ENCODE assay signal across 27 mouse cellular contexts in the genomic region with DNA sequence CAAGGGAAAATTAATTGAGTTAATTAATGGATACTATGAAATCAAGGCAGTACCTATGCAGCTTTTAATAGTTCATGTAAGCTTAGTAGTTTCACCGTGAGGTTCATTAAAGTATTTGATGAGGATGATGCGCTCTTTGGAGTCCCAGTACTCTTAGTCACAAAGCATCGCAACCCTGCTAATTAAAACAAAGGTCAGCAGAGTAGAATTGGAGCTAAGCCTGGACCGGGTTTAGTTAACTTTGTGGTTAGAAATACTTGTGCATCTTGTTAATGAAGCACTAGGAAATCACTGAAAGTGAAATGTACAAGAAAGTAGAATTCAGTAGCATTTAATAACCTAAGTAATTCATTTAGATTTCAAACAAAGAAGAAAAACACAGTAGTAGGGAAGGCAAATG.
"Had no signal": no experiment of that assay in that cellular context is flagged by ENCODE, and none has a peak within 500 bp of the region (broad histone marks: within the 10 kb centered on the region; RNA-seq: fewer than 3 reads in every experiment).

No protein-coding gene starts in this region.

- H3K36me3 ChIP-seq: embryonic facial prominence, embryonic 10.5 days; embryonic facial prominence, embryonic 12.5 days; embryonic facial prominence, embryonic 13.5 days; embryonic facial prominence, embryonic 15.5 days; forebrain, embryonic 10.5 days; forebrain, embryonic 12.5 days; forebrain, embryonic 15.5 days; heart, embryonic 10.5 days had no signal

- H3K9me3 ChIP-seq: embryonic facial prominence, embryonic 10.5 days; embryonic facial prominence, embryonic 12.5 days; embryonic facial prominence, embryonic 13.5 days; embryonic facial prominence, embryonic 15.5 days; forebrain, embryonic 10.5 days; forebrain, embryonic 12.5 days; forebrain, embryonic 15.5 days; heart, embryonic 10.5 days had no signal

- H3K4me3 ChIP-seq: embryonic facial prominence, embryonic 10.5 days; embryonic facial prominence, embryonic 12.5 days; embryonic facial prominence, embryonic 13.5 days; embryonic facial prominence, embryonic 15.5 days; erythroblast, embryonic 14.5 days; forebrain, embryonic 10.5 days; forebrain, embryonic 12.5 days; forebrain, embryonic 15.5 days; gastrocnemius, adult 2 months; heart, adult 2 months; heart, embryonic 10.5 days had no signal

- ATAC-seq: forebrain, embryonic 15.5 days; forebrain, embryonic 16.5 days; forebrain, postnatal 0 days had no signal

- H3K27me3 ChIP-seq: embryonic facial prominence, embryonic 12.5 days; embryonic facial prominence, embryonic 13.5 days; embryonic facial prominence, embryonic 15.5 days; forebrain, embryonic 12.5 days; forebrain, embryonic 15.5 days had no signal

- DNase-seq: cerebellum, adult 9-10 months; cerebellum, adult 9-11 months; cerebellum, postnatal 10 days; cerebellum, postnatal 14 days; cerebellum, postnatal 25 days; cerebellum, postnatal 36 days; embryo, embryonic 11 days; forebrain, postnatal 0 days; gastrocnemius, adult 2 months; gastrocnemius, postnatal 10 days; gastrocnemius, postnatal 14 days; gastrocnemius, postnatal 25 days; gastrocnemius, postnatal 36 days; heart, adult 11 months; heart, adult 18-20 months; heart, adult 2 months had no signal

- H3K9ac ChIP-seq: embryonic facial prominence, embryonic 12.5 days; embryonic facial prominence, embryonic 13.5 days; embryonic facial prominence, embryonic 15.5 days; forebrain, embryonic 12.5 days; forebrain, embryonic 15.5 days; forebrain, postnatal 0 days had no signal

- H3K27ac ChIP-seq: embryonic facial prominence, embryonic 10.5 days; embryonic facial prominence, embryonic 12.5 days; embryonic facial prominence, embryonic 13.5 days; embryonic facial prominence, embryonic 15.5 days; forebrain, embryonic 10.5 days; forebrain, embryonic 12.5 days; forebrain, embryonic 15.5 days; gastrocnemius, adult 2 months; heart, adult 2 months; heart, embryonic 10.5 days had no signal

- H3K4me2 ChIP-seq: embryonic facial prominence, embryonic 12.5 days; embryonic facial prominence, embryonic 13.5 days; embryonic facial prominence, embryonic 15.5 days; forebrain, embryonic 12.5 days; forebrain, embryonic 15.5 days; heart, embryonic 11.5 days had no signal

- H3K4me1 ChIP-seq: embryonic facial prominence, embryonic 10.5 days; embryonic facial prominence, embryonic 12.5 days; embryonic facial prominence, embryonic 13.5 days; embryonic facial prominence, embryonic 15.5 days; forebrain, embryonic 10.5 days; forebrain, embryonic 12.5 days; forebrain, embryonic 15.5 days; heart, embryonic 10.5 days had no signal
